Mouse (Mus musculus): ENCODE measurements around the gene Gga2. TPM values are rescaled to one million over a fixed set of nuclear protein-coding genes. Genes with fewer than 3 reads are reported as not detected.

The Gga2 gene
- polyA plus RNA-seq, 1 experiment, result 49.1 TPM

- Histone ChIP-seq H3K4me3 (ENCODE audit: insufficient read depth, low read depth, low read length) (no peak overlapping the region), H3K27me3 (replicated peaks; ENCODE audit: control insufficient read depth, insufficient read depth, low read length) (no peaks in the 10 kb centered on the region), H3K36me3 (ENCODE audit: control insufficient read depth, insufficient read depth, low read length) (peaks cover 1% of the 10 kb centered on the region; the same call in 1 of the 2 replicates), H3K4me1 (ENCODE audit: control insufficient read depth, insufficient read depth, low read length) (peaks cover 19% of the 10 kb centered on the region), H3K27ac (ENCODE audit: insufficient read depth, low read depth, low read length) (no peak overlapping the region)
- no peak for TF ChIP-seq CTCF (conservative IDR thresholded peaks at IDR 0.05; ENCODE audit: insufficient read depth, insufficient read length, low read depth, low read length)
- no peak for TF ChIP-seq POLR2A (IDR thresholded peaks at IDR 0.05; ENCODE audit: low read depth, low read length)
- no peak for DNase-seq
- 89% methylated on average over 10 of the region's 10 CpGs for WGBS
These were observed 8.1 kb downstream of the Gga2 start for GRCm38 (mm10) chr7:122012949-122013348.

GRCm38 (mm10) chr7:122012370-122012769, 8.7 kb downstream of the Gga2 start:
- no peak overlapping the region for H3K4me3 ChIP-seq (ENCODE audit: insufficient read depth, low read depth, low read length)
- peaks cover 1% of the 10 kb centered on the region; the same call in 1 of the 2 replicates for H3K36me3 ChIP-seq (ENCODE audit: control insufficient read depth, insufficient read depth, low read length)
- no peak for TF ChIP-seq POLR2A (IDR thresholded peaks at IDR 0.05; ENCODE audit: low read depth, low read length)
- TF ChIP-seq CTCF (conservative IDR thresholded peaks at IDR 0.05; ENCODE audit: insufficient read depth, insufficient read length, low read depth, low read length), result no peak
- DNase-seq, result no peak
- H3K4me1 ChIP-seq (ENCODE audit: control insufficient read depth, insufficient read depth, low read length), result peaks cover 17% of the 10 kb centered on the region
- WGBS, result 94% methylated on average over 4 of the region's 4 CpGs
- no peak overlapping the region for H3K27ac ChIP-seq (ENCODE audit: insufficient read depth, low read depth, low read length)
- no peaks in the 10 kb centered on the region for H3K27me3 ChIP-seq (replicated peaks; ENCODE audit: control insufficient read depth, insufficient read depth, low read length)

GRCm38 (mm10) chr7:122000396-122000795, 20.6 kb downstream of the Gga2 start:
- H3K27ac ChIP-seq (ENCODE audit: insufficient read depth, low read depth, low read length), result no peak overlapping the region
- TF ChIP-seq POLR2A (IDR thresholded peaks at IDR 0.05; ENCODE audit: low read depth, low read length) (no peak), CTCF (conservative IDR thresholded peaks at IDR 0.05; ENCODE audit: insufficient read depth, insufficient read length, low read depth, low read length) (no peak)
- 71% methylated on average over 8 of the region's 8 CpGs for WGBS
- H3K27me3 ChIP-seq (replicated peaks; ENCODE audit: control insufficient read depth, insufficient read depth, low read length), result no peaks in the 10 kb centered on the region
- no peaks in the 10 kb centered on the region for H3K4me1 ChIP-seq (ENCODE audit: control insufficient read depth, insufficient read depth, low read length)
- DNase-seq, result no peak
- H3K36me3 ChIP-seq (ENCODE audit: control insufficient read depth, insufficient read depth, low read length), result peaks cover 1% of the 10 kb centered on the region
- no peak overlapping the region for H3K4me3 ChIP-seq (ENCODE audit: insufficient read depth, low read depth, low read length)

- Histone ChIP-seq H3K4me3 (ENCODE audit: insufficient read depth, low read depth, low read length) (no peak overlapping the region), H3K36me3 (ENCODE audit: control insufficient read depth, insufficient read depth, low read length) (peaks cover 1% of the 10 kb centered on the region), H3K27me3 (replicated peaks; ENCODE audit: control insufficient read depth, insufficient read depth, low read length) (no peaks in the 10 kb centered on the region), H3K27ac (ENCODE audit: insufficient read depth, low read depth, low read length) (no peak overlapping the region), H3K4me1 (ENCODE audit: control insufficient read depth, insufficient read depth, low read length) (no peaks in the 10 kb centered on the region)
- TF ChIP-seq POLR2A (IDR thresholded peaks at IDR 0.05; ENCODE audit: low read depth, low read length), result no peak
- TF ChIP-seq CTCF (conservative IDR thresholded peaks at IDR 0.05; ENCODE audit: insufficient read depth, insufficient read length, low read depth, low read length), result no peak
- 92% methylated on average over 5 of the region's 5 CpGs for WGBS
- DNase-seq, result no peak
These were observed 25.1 kb downstream of the Gga2 start for GRCm38 (mm10) chr7:121995961-121996360.

GRCm38 (mm10) chr7:121981307-121981871, 39.6 kb downstream of the Gga2 start, which contains the start of gene Cog7:
TSS of gene Cog7 (minus strand) at chr7:121981711.
- WGBS, result 1% methylated on average over 55 of the region's 55 CpGs
- Histone ChIP-seq H3K4me3 (ENCODE audit: insufficient read depth, low read depth, low read length) (peak within 1 kb of the TSS; percentile 96), H3K4me1 (ENCODE audit: control insufficient read depth, insufficient read depth, low read length) (no peaks in the 10 kb centered on the region), H3K27me3 (replicated peaks; ENCODE audit: control insufficient read depth, insufficient read depth, low read length) (no peaks in the 10 kb centered on the region), H3K27ac (ENCODE audit: insufficient read depth, low read depth, low read length) (no peak within 1 kb of the TSS), H3K36me3 (ENCODE audit: control insufficient read depth, insufficient read depth, low read length) (no peaks in the 10 kb centered on the region)
- TF ChIP-seq POLR2A (IDR thresholded peaks at IDR 0.05; ENCODE audit: low read depth, low read length) (no peak), CTCF (conservative IDR thresholded peaks at IDR 0.05; ENCODE audit: insufficient read depth, insufficient read length, low read depth, low read length) (no peak)
- DNase-seq, result peak; percentile 96

GRCm38 (mm10) chr7:121975031-121975430, 46.0 kb downstream of the Gga2 start:
- DNase-seq, result peak; percentile 68
- no peak overlapping the region for H3K27ac ChIP-seq (ENCODE audit: insufficient read depth, low read depth, low read length)
- H3K36me3 ChIP-seq (ENCODE audit: control insufficient read depth, insufficient read depth, low read length), result peaks cover 2% of the 10 kb centered on the region; the same call in 1 of the 2 replicates
- WGBS, result 67% methylated on average over 4 of the region's 4 CpGs
- TF ChIP-seq POLR2A (IDR thresholded peaks at IDR 0.05; ENCODE audit: low read depth, low read length), result no peak
- peak; percentile 74 for TF ChIP-seq CTCF (conservative IDR thresholded peaks at IDR 0.05; ENCODE audit: insufficient read depth, insufficient read length, low read depth, low read length)
- no peaks in the 10 kb centered on the region for H3K27me3 ChIP-seq (replicated peaks; ENCODE audit: control insufficient read depth, insufficient read depth, low read length)
- H3K4me3 ChIP-seq (ENCODE audit: insufficient read depth, low read depth, low read length), result no peak overlapping the region
- no peaks in the 10 kb centered on the region for H3K4me1 ChIP-seq (ENCODE audit: control insufficient read depth, insufficient read depth, low read length)

GRCm38 (mm10) chr7:121971698-121972097, 49.3 kb downstream of the Gga2 start:
- peaks cover 2% of the 10 kb centered on the region; the same call in 1 of the 2 replicates for H3K36me3 ChIP-seq (ENCODE audit: control insufficient read depth, insufficient read depth, low read length)
- DNase-seq, result no peak
- 85% methylated on average over 3 of the region's 3 CpGs for whole genome bisulfite sequencing
- H3K27me3 ChIP-seq (replicated peaks; ENCODE audit: control insufficient read depth, insufficient read depth, low read length), result no peaks in the 10 kb centered on the region
- H3K4me3 ChIP-seq (ENCODE audit: insufficient read depth, low read depth, low read length), result no peak overlapping the region
- TF ChIP-seq POLR2A (IDR thresholded peaks at IDR 0.05; ENCODE audit: low read depth, low read length) (no peak), CTCF (conservative IDR thresholded peaks at IDR 0.05; ENCODE audit: insufficient read depth, insufficient read length, low read depth, low read length) (no peak)
- H3K27ac ChIP-seq (ENCODE audit: insufficient read depth, low read depth, low read length), result no peak overlapping the region
- H3K4me1 ChIP-seq (ENCODE audit: control insufficient read depth, insufficient read depth, low read length), result no peaks in the 10 kb centered on the region

Measured in kidney, adult 2 months (tissue).